Mouse (Mus musculus): ENCODE results near the gene Abo.

Gene Abo

DNA sequence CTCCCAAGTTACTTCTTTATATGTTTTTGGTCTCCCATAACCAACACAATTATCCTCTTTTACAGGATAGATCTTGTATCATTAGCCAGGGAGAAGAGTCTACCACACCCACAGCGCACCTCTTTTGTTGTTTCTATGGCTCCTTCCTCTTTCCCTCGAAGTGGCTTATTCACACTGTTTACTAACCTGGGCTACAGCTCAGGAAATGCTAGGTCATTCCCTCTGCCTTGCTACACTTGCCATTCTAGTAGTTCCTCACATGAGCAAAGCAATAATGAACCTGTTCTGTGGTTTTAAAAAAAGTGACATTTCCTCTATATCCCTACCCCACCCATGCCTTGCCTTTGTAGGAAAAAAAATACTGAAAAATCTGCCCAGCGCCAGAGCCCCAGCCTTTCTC is 1.9 kb downstream of the Abo start:
- no peak for DNase-seq

DNA sequence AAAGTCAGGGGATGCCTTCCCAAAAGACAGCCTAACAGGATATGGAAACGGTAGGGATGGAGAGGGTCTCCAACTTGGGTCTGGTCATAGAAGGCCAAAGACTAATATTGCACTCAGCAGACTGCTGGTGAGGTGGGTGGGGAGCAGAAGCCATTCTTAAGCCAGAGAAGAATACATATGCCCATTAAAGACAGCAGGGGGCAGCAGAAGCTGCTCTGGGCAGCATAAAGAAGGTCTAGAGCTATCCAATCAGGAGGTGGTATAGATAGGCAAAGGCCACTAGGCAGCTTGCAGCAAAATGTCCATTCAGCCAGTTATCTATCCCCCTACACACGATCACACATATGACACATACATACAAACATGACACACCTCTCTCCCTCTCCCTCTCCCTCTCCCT is 17.1 kb downstream of the Abo start:
- DNase-seq: peak; percentile 56

DNA sequence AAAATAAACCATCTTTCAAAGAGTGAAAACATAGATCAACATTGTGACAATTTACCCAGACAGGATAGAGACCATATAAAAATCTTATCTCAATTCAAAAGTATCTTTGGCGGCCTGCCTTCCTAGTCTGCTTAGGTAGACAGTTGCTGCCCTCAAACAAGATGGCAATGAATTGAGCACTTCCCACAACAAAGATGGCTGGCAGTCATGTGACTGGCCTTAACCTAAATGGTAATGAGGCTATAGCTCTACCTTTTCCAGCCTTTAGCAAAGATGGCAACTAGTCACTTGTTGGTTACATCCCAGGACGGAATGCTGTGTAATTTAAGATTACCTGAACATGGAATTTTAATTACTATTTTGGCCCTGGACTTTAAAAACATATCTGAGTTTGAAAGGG is 32.3 kb downstream of the Abo start:
- no peak for DNase-seq

DNA sequence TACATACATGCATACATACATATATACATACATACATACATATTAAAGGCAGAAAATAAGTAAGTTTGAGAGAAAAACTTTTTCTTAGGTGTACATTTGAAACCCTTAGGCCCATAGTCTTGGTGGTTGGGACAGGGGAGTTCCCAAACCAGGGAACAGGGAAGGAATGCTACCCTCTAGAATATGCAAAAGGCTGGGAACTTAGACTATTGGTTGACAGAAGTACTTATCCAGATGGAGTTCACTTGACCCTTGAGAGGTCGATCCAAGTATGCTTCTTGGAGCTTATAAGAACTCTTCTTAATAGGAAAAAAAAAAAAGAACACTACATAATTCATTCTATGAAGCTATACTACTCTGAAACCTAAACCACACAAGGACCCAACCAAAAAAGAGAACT is 36.7 kb downstream of the Abo start:
- peak; percentile 4 for DNase-seq

DNA sequence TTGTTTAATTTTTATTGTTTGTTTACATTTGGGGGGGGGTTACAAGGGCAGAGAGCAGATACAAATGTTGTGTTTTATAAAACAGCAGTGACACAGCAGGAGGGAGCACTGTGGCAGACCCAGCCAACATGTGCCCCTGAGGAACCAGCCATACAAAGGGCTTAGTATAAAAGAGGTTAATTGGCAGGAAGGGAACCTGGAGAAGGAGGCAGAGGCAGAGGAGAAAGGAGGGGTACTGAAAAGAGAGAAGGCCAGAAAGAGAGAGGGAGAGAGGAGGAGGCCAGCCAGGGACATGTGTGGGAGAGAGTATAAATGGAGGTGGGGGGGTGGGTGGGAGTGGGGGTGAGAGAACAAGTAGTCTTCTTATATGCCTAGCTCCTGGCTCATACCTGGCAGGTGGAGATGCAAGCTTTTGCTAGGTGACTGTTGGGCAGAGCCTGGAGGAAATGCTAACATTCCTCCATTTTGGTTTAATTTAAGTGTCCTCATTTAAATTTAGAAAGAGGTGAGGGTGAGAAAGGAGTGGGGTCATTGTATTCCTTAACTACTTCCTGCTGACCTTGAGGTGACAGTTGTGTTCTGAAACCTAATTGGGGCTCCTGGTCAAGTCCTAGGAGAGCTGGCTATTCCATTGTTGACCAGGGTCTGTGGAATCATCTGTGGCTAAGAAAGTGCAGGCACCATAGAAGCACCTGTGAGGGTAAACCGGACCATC is 37.4 kb downstream of the Abo start:
- DNase-seq: no peak
